Mouse (Mus musculus) layer of hippocampus, postnatal 25 days (tissue): ENCODE data around the gene Olfr168. TPM values are rescaled to one million over a fixed set of nuclear protein-coding genes. Genes with fewer than 3 reads are reported as not detected.
"Not testable (repeated sequence)": the region's sequence is repeated elsewhere in the genome, so short reads cannot be mapped to it uniquely, and the experiment has no call there.

Experiments
- DNase-seq, 2 experiments: peaks; one replicate each; pipeline ENCODE4 v3.0.0; 2022; ENCODE audit warnings: mixed read lengths in 2 of 2, low spot score in 1 of 2; ENCODE audit errors: extremely low spot score in 1 of 2
- total RNA-seq, 2 experiments: library from RNA; stranded (reverse); gene quantifications; 2 replicates each; pipeline ENCODE4 v1.2.3; 2021

The Olfr168 gene
- total RNA-seq = not detected

DNA sequence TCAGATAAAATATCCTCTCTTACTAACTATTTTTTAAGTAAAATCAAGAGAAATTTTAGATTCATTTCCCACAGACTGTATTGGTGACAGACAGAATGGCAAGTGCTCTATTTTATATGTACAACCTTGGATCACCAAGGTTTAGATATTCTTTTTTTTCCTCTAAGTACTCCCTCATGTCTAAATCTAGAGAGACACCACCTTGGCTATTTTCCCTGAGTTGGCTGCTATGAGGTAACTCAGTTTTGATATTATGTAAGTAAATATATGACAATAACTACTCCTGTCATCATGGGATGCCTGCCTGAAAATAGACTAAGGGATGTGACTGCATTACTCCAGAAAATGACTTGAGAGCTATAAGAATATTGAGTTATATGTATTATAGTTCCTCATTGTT, at the start of gene Olfr168:
Gene Olfr168 (minus strand): TSS at position 101 of the 400 bp plus-strand sequence.
- no peak for DNase-seq

GRCm38 (mm10) chr16:19571709-19572108, 36.4 kb upstream of the Olfr168 start, which contains the start of gene Olfr169:
Olfr169 (minus strand) TSS chr16:19571809.
- DNase-seq = not testable (repeated sequence)

GRCm38 (mm10) chr16:19553429-19553828, 18.1 kb upstream of the Olfr168 start:
- DNase-seq = not testable (repeated sequence)

- not testable (repeated sequence) for DNase-seq
These were observed 16.9 kb upstream of the Olfr168 start for GRCm38 (mm10) chr16:19552246-19552645.

DNA sequence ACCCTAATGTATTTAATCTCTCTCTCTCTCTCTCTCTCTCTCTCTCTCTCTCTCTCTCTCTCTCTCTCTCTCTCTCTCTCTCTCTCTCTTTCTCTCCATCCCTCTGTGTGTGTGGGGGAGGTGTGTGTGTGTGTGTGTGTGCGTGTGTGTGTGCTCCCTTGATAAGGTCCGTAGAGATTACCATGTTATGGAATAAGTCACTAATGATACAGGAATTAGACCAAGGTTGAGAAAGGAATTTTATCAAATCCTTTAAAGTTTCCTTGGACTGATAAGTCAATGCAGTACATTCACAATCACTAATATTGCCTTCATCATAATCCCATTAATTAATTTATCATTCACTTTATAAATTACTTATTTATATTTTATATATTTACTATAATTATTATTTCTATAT, 13.2 kb downstream of the Olfr168 start, which contains the start of gene Olfr167:
Gene Olfr167 (minus strand): TSS at position 101 of the 400 bp plus-strand sequence.
- no peak for DNase-seq

GRCm38 (mm10) chr16:19483394-19483793, 52.0 kb downstream of the Olfr168 start, which contains the start of gene Olfr166:
Olfr166 (plus strand) TSS chr16:19483694.
- DNase-seq = no peak

Other genes with a start within 250 kb of the Olfr168 start
- gene Olfr164, start 221.5 kb downstream of the Olfr168 start, total RNA-seq = not detected
- gene Olfr165, start 112.4 kb downstream of the Olfr168 start, total RNA-seq = not detected
- gene Olfr166, start 51.9 kb downstream of the Olfr168 start, total RNA-seq = not detected
- gene Olfr167, start 13.3 kb downstream of the Olfr168 start, total RNA-seq = not detected
- gene Olfr169, start 36.3 kb upstream of the Olfr168 start, total RNA-seq = not detected
- gene Olfr170, start 76.3 kb upstream of the Olfr168 start, total RNA-seq = not detected
- gene Olfr171, start 94.4 kb upstream of the Olfr168 start, total RNA-seq = not detected
- gene Lamp3, start 170.8 kb upstream of the Olfr168 start, total RNA-seq = under 1 TPM in 1 of 2 experiments, not detected in 1; 0.15 TPM
- 1 to 10 TPM in 1 of 2 experiments, under 1 TPM in 1; 0.91 to 1.1 TPM for gene B3gnt5, start 224.7 kb upstream of the Olfr168 start, total RNA-seq